Mouse (Mus musculus) spleen, adult 2 months (tissue): Measurements from ENCODE around the gene Tnrc6b.

Experiments
- CTCF ChIP-seq: fragments of 200-500 bp; IDR thresholded peaks from 2 replicates; pipeline ENCODE4 v1.5.1; 2011; ENCODE audit warnings: mild to moderate bottlenecking, inconsistent platforms; ENCODE audit not compliant: insufficient read depth, insufficient read length, insufficient replicate concordance; ENCODE audit errors: extremely low read depth
- POLR2A ChIP-seq: fragments of 200-500 bp; IDR thresholded peaks from 2 replicates; pipeline ENCODE4 v1.6.1; 2011; ENCODE audit warnings: low read depth, low read length, inconsistent platforms

DNA sequence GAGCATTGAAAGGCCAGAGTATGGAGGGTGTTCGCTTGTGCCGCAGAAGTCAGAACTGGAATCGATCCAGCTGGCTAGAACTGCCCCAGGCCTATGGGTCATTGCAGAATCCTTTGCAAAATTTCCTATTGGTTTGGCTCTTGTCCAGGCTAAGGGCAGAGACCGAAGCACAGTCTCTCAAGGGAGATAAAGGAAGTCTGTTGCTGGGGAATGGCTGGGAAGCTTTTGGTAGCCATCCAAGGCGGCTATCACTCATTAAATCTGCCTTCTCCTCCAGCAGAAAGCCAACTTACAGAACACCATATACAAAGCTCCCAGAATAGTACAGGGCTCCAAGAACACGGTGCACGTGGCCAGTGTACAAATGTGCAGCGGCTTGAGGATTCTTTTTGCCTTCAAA is 4.0 kb upstream of the Tnrc6b start:
- TF ChIP-seq CTCF: no peak
- TF ChIP-seq POLR2A: no peak
